In genomic region chr4:111686951-111687350, GRCm38 (mm10) we compare ENCODE assay signal across 8 mouse cellular contexts. TPM values are rescaled to one million over a fixed set of nuclear protein-coding genes. Genes with fewer than 3 reads are reported as not detected.
A peak's percentile ranks its signal among the peaks of the same experiment; 100 is the strongest.
DNase-seq lines count a peak whose midpoint lies in the region; ATAC-seq and TF ChIP-seq lines count a peak whose summit lies in the region.

No protein-coding gene starts in this region.

- peaks cover 11% of the 10 kb centered on the region for H3K27me3 ChIP-seq in forebrain, embryonic 14.5 days (replicated peaks; ENCODE audit: control insufficient read depth, insufficient read depth, low read length)
- no peaks in the 10 kb centered on the region for H3K27me3 ChIP-seq in hindbrain, postnatal 0 days (ENCODE audit: insufficient read depth, low read length)
- no peaks in the 10 kb centered on the region for H3K27me3 ChIP-seq in limb, embryonic 14.5 days (ENCODE audit: control insufficient read depth, insufficient read depth, low read length)
- H3K27me3 ChIP-seq in midbrain, embryonic 14.5 days (ENCODE audit: control insufficient read depth, insufficient read depth, low read length), result no peaks in the 10 kb centered on the region
- H3K27me3 ChIP-seq in stomach, embryonic 14.5 days (ENCODE audit: control insufficient read depth, insufficient read depth, low read length), result no peaks in the 10 kb centered on the region

- no peak overlapping the region for H3K9ac ChIP-seq in forebrain, embryonic 14.5 days (ENCODE audit: low read length)
- H3K9ac ChIP-seq in hindbrain, postnatal 0 days (replicated peaks; ENCODE audit: low read length), result no peak overlapping the region
- H3K9ac ChIP-seq in limb, embryonic 14.5 days (ENCODE audit: low read depth, low read length, severe bottlenecking), result no peak overlapping the region
- H3K9ac ChIP-seq in midbrain, embryonic 14.5 days (replicated peaks; ENCODE audit: low read length), result no peak overlapping the region
- no peak overlapping the region for H3K9ac ChIP-seq in stomach, embryonic 14.5 days (replicated peaks; ENCODE audit: low read depth, low read length)

- WGBS in forebrain, embryonic 14.5 days, result 4% methylated on average over 9 of the region's 9 CpGs
- 7% methylated on average over 9 of the region's 9 CpGs for WGBS in hindbrain, postnatal 0 days
- 9% methylated on average over 9 of the region's 9 CpGs for WGBS in limb, embryonic 14.5 days
- WGBS in midbrain, embryonic 14.5 days, result 8% methylated on average over 9 of the region's 9 CpGs
- WGBS in stomach, embryonic 14.5 days, result 7% methylated on average over 9 of the region's 9 CpGs

- H3K9me3 ChIP-seq in forebrain, embryonic 14.5 days (replicated peaks; ENCODE audit: control insufficient read depth, low read length), result no peaks in the 10 kb centered on the region
- H3K9me3 ChIP-seq in hindbrain, postnatal 0 days (ENCODE audit: low read length), result no peaks in the 10 kb centered on the region
- no peaks in the 10 kb centered on the region for H3K9me3 ChIP-seq in limb, embryonic 14.5 days (ENCODE audit: control insufficient read depth, low read length)
- no peaks in the 10 kb centered on the region for H3K9me3 ChIP-seq in midbrain, embryonic 14.5 days (ENCODE audit: control insufficient read depth, low read length)
- no peaks in the 10 kb centered on the region for H3K9me3 ChIP-seq in stomach, embryonic 14.5 days (ENCODE audit: control insufficient read depth, low read depth, low read length)

- DNase-seq in layer of hippocampus, adult 11-12 months (ENCODE audit: low spot score), result peak; percentile 25
- DNase-seq in layer of hippocampus, adult 9-11 months, result no peak
- DNase-seq in brain, adult 2 months (ENCODE audit: low read depth, low spot score), result peak; percentile 79
- peak; percentile 86 for DNase-seq in forebrain, embryonic 14.5 days (ENCODE audit: low spot score)
- peak; percentile 85 for DNase-seq in hindbrain, postnatal 0 days (ENCODE audit: low spot score)
- peak; percentile 55 for DNase-seq in limb, embryonic 14.5 days (ENCODE audit: low spot score)
- DNase-seq in midbrain, embryonic 14.5 days, result peak; percentile 86

- peak; percentile 57 for ATAC-seq in forebrain, embryonic 14.5 days
- ATAC-seq in hindbrain, postnatal 0 days, result peak; percentile 65
- ATAC-seq in limb, embryonic 14.5 days (ENCODE audit: low FRiP score, low read depth), result peak; percentile 47; the same call in 1 of the 2 replicates
- no peak for ATAC-seq in midbrain, embryonic 14.5 days (ENCODE audit: low FRiP score, low TSS enrichment)
- peak; percentile 69; the same call in 1 of the 2 replicates for ATAC-seq in stomach, embryonic 14.5 days (ENCODE audit: insufficient number of reproducible peaks, insufficient read depth, low FRiP score, low read depth)

- H3K27ac ChIP-seq in forebrain, embryonic 14.5 days (ENCODE audit: low read depth, low read length), result no peak overlapping the region
- no peak overlapping the region for H3K27ac ChIP-seq in hindbrain, postnatal 0 days
- H3K27ac ChIP-seq in limb, embryonic 14.5 days (replicated peaks; ENCODE audit: low read depth, low read length), result no peak overlapping the region
- H3K27ac ChIP-seq in midbrain, embryonic 14.5 days (replicated peaks; ENCODE audit: low read depth, low read length), result no peak overlapping the region
- H3K27ac ChIP-seq in stomach, embryonic 14.5 days (ENCODE audit: low read length), result no peak overlapping the region

- no peaks in the 10 kb centered on the region for H3K36me3 ChIP-seq in forebrain, embryonic 14.5 days (ENCODE audit: control insufficient read depth, insufficient read depth, low read length)
- no peaks in the 10 kb centered on the region for H3K36me3 ChIP-seq in hindbrain, postnatal 0 days (ENCODE audit: insufficient read depth, low read length)
- H3K36me3 ChIP-seq in limb, embryonic 14.5 days (ENCODE audit: control insufficient read depth, insufficient read depth, low read length), result no peaks in the 10 kb centered on the region
- H3K36me3 ChIP-seq in midbrain, embryonic 14.5 days (ENCODE audit: control insufficient read depth, insufficient read depth, low read length), result no peaks in the 10 kb centered on the region
- no peaks in the 10 kb centered on the region for H3K36me3 ChIP-seq in stomach, embryonic 14.5 days (ENCODE audit: control insufficient read depth, insufficient read depth, low read length)

- H3K4me2 ChIP-seq in forebrain, embryonic 14.5 days (ENCODE audit: low read length), result peak overlapping the region; percentile 12; the same call in 1 of the 2 replicates
- H3K4me2 ChIP-seq in hindbrain, postnatal 0 days (ENCODE audit: low read depth, low read length), result peak overlapping the region; percentile 53
- peak overlapping the region; percentile 31; the same call in 1 of the 2 replicates for H3K4me2 ChIP-seq in limb, embryonic 14.5 days (replicated peaks; ENCODE audit: low read depth, low read length, severe bottlenecking)
- peak overlapping the region; percentile 24 for H3K4me2 ChIP-seq in midbrain, embryonic 14.5 days (ENCODE audit: low read length)
- peak overlapping the region; percentile 21; the same call in 1 of the 2 replicates for H3K4me2 ChIP-seq in stomach, embryonic 14.5 days (replicated peaks; ENCODE audit: low read depth, low read length)

- peak; percentile 87 for TF ChIP-seq CTCF in hindbrain, postnatal 0 days (IDR thresholded peaks at IDR 0.05; ENCODE audit: low read depth)

- TF ChIP-seq POLR2A in limb, embryonic 14.5 days (IDR thresholded peaks at IDR 0.05; ENCODE audit: borderline replicate concordance, extremely low read depth, insufficient read depth, insufficient read length), result no peak

- no peak overlapping the region for H3K4me3 ChIP-seq in forebrain, embryonic 14.5 days (ENCODE audit: low read depth, low read length)
- no peak overlapping the region; the same call in 1 of the 2 replicates for H3K4me3 ChIP-seq in hindbrain, postnatal 0 days (ENCODE audit: low read length)
- H3K4me3 ChIP-seq in limb, embryonic 14.5 days (replicated peaks; ENCODE audit: low read length), result 0 out of 2 replicates have a peak overlapping the region, but pooled peaks have one; percentile 13
- no peak overlapping the region for H3K4me3 ChIP-seq in midbrain, embryonic 14.5 days (replicated peaks; ENCODE audit: low read depth, low read length)
- no peak overlapping the region; the same call in 1 of the 2 replicates for H3K4me3 ChIP-seq in stomach, embryonic 14.5 days (ENCODE audit: low read depth, low read length)

- H3K4me1 ChIP-seq in forebrain, embryonic 14.5 days (ENCODE audit: control insufficient read depth, insufficient read depth, low read length), result peaks cover 18% of the 10 kb centered on the region
- no peaks in the 10 kb centered on the region for H3K4me1 ChIP-seq in hindbrain, postnatal 0 days (ENCODE audit: insufficient read depth, low read length)
- peaks cover 25% of the 10 kb centered on the region for H3K4me1 ChIP-seq in limb, embryonic 14.5 days (ENCODE audit: control insufficient read depth, insufficient read depth, low read length)
- peaks cover 4% of the 10 kb centered on the region; the same call in 1 of the 2 replicates for H3K4me1 ChIP-seq in midbrain, embryonic 14.5 days (ENCODE audit: control insufficient read depth, insufficient read depth, low read length)
- H3K4me1 ChIP-seq in stomach, embryonic 14.5 days (ENCODE audit: control insufficient read depth, insufficient read depth, low read length), result peaks cover 7% of the 10 kb centered on the region; the same call in 1 of the 2 replicates

RNA-seq across cellular contexts. Expression of gene Spata6, which starts 32.8 kb away (rescaled TPM):
- polyA plus RNA-seq in forebrain, embryonic 14.5 days (2014; fragmentation: Nextera tagmentation; extraction: Ambion mirVana), result 10.4 and 11.0 TPM in 2 replicates
- 11.9 and 14.6 TPM in 2 replicates for total RNA-seq in hindbrain, postnatal 0 days (2014; rRNA removed)
- polyA plus RNA-seq in hindbrain, postnatal 0 days (2015; fragmentation: Nextera tagmentation; extraction: Ambion mirVana), result 21.2 and 21.7 TPM in 2 replicates
- polyA plus RNA-seq in limb, embryonic 14.5 days (2012; rRNA removed), result 21.2 and 21.3 TPM in 2 replicates
- 21.0 and 27.4 TPM in 2 replicates for polyA plus RNA-seq in limb, embryonic 14.5 days (2014; fragmentation: Nextera tagmentation; extraction: Ambion mirVana)
- polyA plus RNA-seq in midbrain, embryonic 14.5 days (2014; fragmentation: Nextera tagmentation; extraction: Ambion mirVana), result 12.5 and 17.3 TPM in 2 replicates
- 27.2 and 30.8 TPM in 2 replicates for polyA plus RNA-seq in stomach, embryonic 14.5 days (2014; fragmentation: Nextera tagmentation; extraction: Ambion mirVana)
